Mouse (Mus musculus): ENCODE results near the gene Olfr153. TPM values are rescaled to one million over a fixed set of nuclear protein-coding genes. Genes with fewer than 3 reads are reported as not detected.

Gene Olfr153
- polyA plus RNA-seq, 1 experiment from 2014 or later = not detected

Other genes starting within 250 kb of the Olfr153 start
- not detected in 2 replicates for gene Olfr1118, start 224.2 kb upstream of the Olfr153 start, polyA plus RNA-seq (2016; fragmentation: Nextera tagmentation; extraction: Ambion mirVana)
- not detected in 2 replicates for gene Olfr1120, start 177.0 kb upstream of the Olfr153 start, polyA plus RNA-seq (2016; fragmentation: Nextera tagmentation; extraction: Ambion mirVana)
- not detected in 2 replicates for gene Olfr1121, start 161.9 kb upstream of the Olfr153 start, polyA plus RNA-seq (2016; fragmentation: Nextera tagmentation; extraction: Ambion mirVana)
- gene Olfr1122, start 145.9 kb upstream of the Olfr153 start, polyA plus RNA-seq (2016; fragmentation: Nextera tagmentation; extraction: Ambion mirVana) = not detected in 2 replicates
- gene Olfr1123, start 115.2 kb upstream of the Olfr153 start, polyA plus RNA-seq (2016; fragmentation: Nextera tagmentation; extraction: Ambion mirVana) = not detected in 2 replicates
- gene Olfr1124, start 101.5 kb upstream of the Olfr153 start, polyA plus RNA-seq (2016; fragmentation: Nextera tagmentation; extraction: Ambion mirVana) = 0.09 and 0.11 TPM in 2 replicates
- not detected in 2 replicates for gene Olfr1126, start 77.8 kb upstream of the Olfr153 start, polyA plus RNA-seq (2016; fragmentation: Nextera tagmentation; extraction: Ambion mirVana)
- not detected in 2 replicates for gene Pramel7, start 34.7 kb upstream of the Olfr153 start, polyA plus RNA-seq (2016; fragmentation: Nextera tagmentation; extraction: Ambion mirVana)
- gene Pramel6, start 25.2 kb upstream of the Olfr153 start, polyA plus RNA-seq (2016; fragmentation: Nextera tagmentation; extraction: Ambion mirVana) = not detected in 2 replicates
- gene Olfr1128, start 13.7 kb downstream of the Olfr153 start, polyA plus RNA-seq (2016; fragmentation: Nextera tagmentation; extraction: Ambion mirVana) = not detected in 2 replicates
- not detected in 2 replicates for gene Olfr1129, start 42.1 kb downstream of the Olfr153 start, polyA plus RNA-seq (2016; fragmentation: Nextera tagmentation; extraction: Ambion mirVana)
- not detected in 2 replicates for gene Olfr1130, start 74.4 kb downstream of the Olfr153 start, polyA plus RNA-seq (2016; fragmentation: Nextera tagmentation; extraction: Ambion mirVana)
- not detected in 2 replicates for gene Olfr1131, start 95.3 kb downstream of the Olfr153 start, polyA plus RNA-seq (2016; fragmentation: Nextera tagmentation; extraction: Ambion mirVana)
- not detected in 2 replicates for gene Olfr1132, start 105.7 kb downstream of the Olfr153 start, polyA plus RNA-seq (2016; fragmentation: Nextera tagmentation; extraction: Ambion mirVana)
- not detected in 2 replicates for gene Olfr1133, start 115.6 kb downstream of the Olfr153 start, polyA plus RNA-seq (2016; fragmentation: Nextera tagmentation; extraction: Ambion mirVana)
- gene Olfr1134, start 126.7 kb downstream of the Olfr153 start, polyA plus RNA-seq (2016; fragmentation: Nextera tagmentation; extraction: Ambion mirVana) = not detected in 2 replicates
- gene Olfr1135, start 141.9 kb downstream of the Olfr153 start, polyA plus RNA-seq (2016; fragmentation: Nextera tagmentation; extraction: Ambion mirVana) = not detected in 2 replicates
- gene Olfr1136, start 162.2 kb downstream of the Olfr153 start, polyA plus RNA-seq (2016; fragmentation: Nextera tagmentation; extraction: Ambion mirVana) = not detected in 2 replicates
- not detected in 2 replicates for gene Olfr1137, start 181.4 kb downstream of the Olfr153 start, polyA plus RNA-seq (2016; fragmentation: Nextera tagmentation; extraction: Ambion mirVana)
- gene Olfr1138, start 208.2 kb downstream of the Olfr153 start, polyA plus RNA-seq (2016; fragmentation: Nextera tagmentation; extraction: Ambion mirVana) = not detected in 2 replicates
- not detected in 2 replicates for gene Olfr1140, start 212.0 kb downstream of the Olfr153 start, polyA plus RNA-seq (2016; fragmentation: Nextera tagmentation; extraction: Ambion mirVana)
- not detected in 2 replicates for gene Olfr1141, start 222.2 kb downstream of the Olfr153 start, polyA plus RNA-seq (2016; fragmentation: Nextera tagmentation; extraction: Ambion mirVana)
- gene Olfr152, start 247.7 kb downstream of the Olfr153 start, polyA plus RNA-seq (2016; fragmentation: Nextera tagmentation; extraction: Ambion mirVana) = not detected in 2 replicates

Data from embryonic facial prominence, embryonic 12.5 days (tissue).